Mouse (Mus musculus) liver, embryonic 12.5 days (tissue): ENCODE measurements around the gene Il17ra. TPM values are rescaled to one million over a fixed set of nuclear protein-coding genes. Genes with fewer than 3 reads are reported as not detected.

Experiments used
- ATAC-seq: fragments of 200-750 bp; cut with Nextera tagmentation; 2 replicates; pipeline ENCODE4 v1.8.0; 2017; ENCODE audit warnings: moderate number of reproducible peaks, mild to moderate bottlenecking, moderate library complexity
- H3K27ac ChIP-seq: fragments of 300-500 bp; sonication (generic); 2 replicates; pipeline ENCODE4 v1.5.1; 2016; ENCODE audit warnings: mild to moderate bottlenecking
- H3K27me3 ChIP-seq: fragments of 300-500 bp; sonication (generic); replicated peaks from 2 replicates; pipeline ENCODE4 v1.6.1; 2016; ENCODE audit warnings: mild to moderate bottlenecking, moderate library complexity
- H3K36me3 ChIP-seq: fragments of 300-500 bp; sonication (generic); 2 replicates; pipeline ENCODE4 v1.6.1; 2016; ENCODE audit warnings: mild to moderate bottlenecking, moderate library complexity
- H3K4me1 ChIP-seq: fragments of 300-500 bp; sonication (generic); 2 replicates; pipeline ENCODE4 v1.6.1; 2016
- H3K4me2 ChIP-seq: fragments of 300-500 bp; sonication (generic); 2 replicates; pipeline ENCODE4 v1.6.1; 2016; ENCODE audit warnings: mild to moderate bottlenecking, moderate library complexity
- H3K4me3 ChIP-seq: fragments of 300-500 bp; sonication (generic); 2 replicates; pipeline ENCODE4 v1.5.1; 2016; ENCODE audit warnings: mild to moderate bottlenecking, moderate library complexity
- H3K9ac ChIP-seq: fragments of 300-500 bp; sonication (generic); 2 replicates; pipeline ENCODE4 v1.6.1; 2016; ENCODE audit warnings: mild to moderate bottlenecking, moderate library complexity
- H3K9me3 ChIP-seq: fragments of 300-500 bp; sonication (generic); replicated peaks from 2 replicates; pipeline ENCODE4 v1.6.1; 2016; ENCODE audit warnings: mild to moderate bottlenecking, moderate library complexity
- WGBS: fragments of 180-500 bp; shearing (Covaris S2); methylation state at CpG from one replicate; pipeline ENCODE4 v1.1.7; 2016; ENCODE audit not compliant: insufficient replicate concordance; 5-methylcytosine and 5-hydroxymethylcytosine counted together
- polyA plus RNA-seq: library from polyadenylated mRNA; unstranded; fragments of >200 nt; fragmentation: Nextera tagmentation; extraction: Ambion mirVana; gene quantifications from 2 replicates; pipeline ENCODE4 v1.2.1, GENCODE M21; 2016

Il17ra gene
- polyA plus RNA-seq, 1 experiment from 2014 or later: 14.8 TPM

DNA sequence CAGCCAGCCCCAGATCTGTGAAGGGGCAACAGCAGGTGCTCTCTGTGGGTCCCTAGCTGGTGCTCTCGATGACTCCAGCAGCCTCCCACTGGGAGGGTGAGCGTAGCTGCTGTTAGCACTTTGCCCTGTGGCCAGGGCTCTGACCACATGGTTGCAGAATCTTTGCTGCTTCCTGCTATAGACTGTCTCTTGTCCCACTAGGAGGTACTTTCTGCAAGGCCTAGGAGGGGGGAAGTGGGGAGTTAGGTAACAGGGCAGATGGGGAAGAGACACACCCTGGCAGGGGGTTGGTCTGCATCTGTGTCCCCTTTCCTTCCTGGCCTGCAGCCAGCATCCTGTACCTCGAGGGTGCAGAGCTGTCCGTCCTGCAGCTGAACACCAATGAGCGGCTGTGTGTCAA, 10.4 kb downstream of the Il17ra start:
- Histone ChIP-seq H3K4me2 (no peak overlapping the region), H3K27ac (no peak overlapping the region), H3K36me3 (peaks cover 47% of the 10 kb centered on the region), H3K4me3 (no peak overlapping the region), H3K9ac (no peak overlapping the region), H3K9me3 (no peaks in the 10 kb centered on the region), H3K27me3 (no peaks in the 10 kb centered on the region), H3K4me1 (peaks cover 57% of the 10 kb centered on the region)
- ATAC-seq: peak; percentile 60
- WGBS: 45% methylated on average over 5 of the region's 5 CpGs

DNA sequence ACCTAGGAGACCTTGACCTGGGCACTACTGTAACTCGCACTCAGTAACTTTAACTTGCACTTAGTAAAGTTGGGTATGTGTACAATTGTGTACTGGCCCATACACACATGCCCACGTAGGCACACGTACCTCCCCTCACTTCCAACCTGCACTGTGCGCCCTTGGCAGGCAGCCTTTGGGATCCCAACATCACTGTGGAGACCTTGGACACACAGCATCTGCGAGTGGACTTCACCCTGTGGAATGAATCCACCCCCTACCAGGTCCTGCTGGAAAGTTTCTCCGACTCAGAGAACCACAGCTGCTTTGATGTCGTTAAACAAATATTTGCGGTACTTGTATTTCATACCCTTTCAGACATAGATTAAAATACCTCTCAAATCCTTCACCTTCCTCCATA, 12.2 kb downstream of the Il17ra start:
- Histone ChIP-seq H3K9ac (no peak overlapping the region), H3K9me3 (no peaks in the 10 kb centered on the region), H3K27me3 (no peaks in the 10 kb centered on the region), H3K27ac (no peak overlapping the region), H3K4me2 (no peak overlapping the region), H3K4me1 (peaks cover 43% of the 10 kb centered on the region), H3K4me3 (no peak overlapping the region), H3K36me3 (peaks cover 66% of the 10 kb centered on the region)
- no peak for ATAC-seq
- 69% methylated on average over 8 of the region's 8 CpGs for WGBS

GRCm38 (mm10) chr6:120479302-120479701, 16.3 kb downstream of the Il17ra start:
- Histone ChIP-seq H3K27ac (no peak overlapping the region), H3K36me3 (peaks cover 85% of the 10 kb centered on the region), H3K27me3 (no peaks in the 10 kb centered on the region), H3K4me3 (no peak overlapping the region), H3K9ac (no peak overlapping the region), H3K4me2 (no peak overlapping the region), H3K4me1 (peaks cover 13% of the 10 kb centered on the region), H3K9me3 (no peaks in the 10 kb centered on the region)
- 44% methylated on average over 2 of the region's 2 CpGs for WGBS
- no peak for ATAC-seq

GRCm38 (mm10) chr6:120480361-120480760, 17.3 kb downstream of the Il17ra start:
- no peak overlapping the region for H3K27ac ChIP-seq
- peaks cover 4% of the 10 kb centered on the region; the same call in 1 of the 2 replicates for H3K27me3 ChIP-seq
- H3K4me3 ChIP-seq: no peak overlapping the region
- H3K4me1 ChIP-seq: peaks cover 16% of the 10 kb centered on the region
- no peak for ATAC-seq
- no peaks in the 10 kb centered on the region for H3K9me3 ChIP-seq
- H3K4me2 ChIP-seq: no peak overlapping the region
- H3K36me3 ChIP-seq: peaks cover 75% of the 10 kb centered on the region
- WGBS: 78% methylated on average over 5 of the region's 5 CpGs
- no peak overlapping the region for H3K9ac ChIP-seq

DNA sequence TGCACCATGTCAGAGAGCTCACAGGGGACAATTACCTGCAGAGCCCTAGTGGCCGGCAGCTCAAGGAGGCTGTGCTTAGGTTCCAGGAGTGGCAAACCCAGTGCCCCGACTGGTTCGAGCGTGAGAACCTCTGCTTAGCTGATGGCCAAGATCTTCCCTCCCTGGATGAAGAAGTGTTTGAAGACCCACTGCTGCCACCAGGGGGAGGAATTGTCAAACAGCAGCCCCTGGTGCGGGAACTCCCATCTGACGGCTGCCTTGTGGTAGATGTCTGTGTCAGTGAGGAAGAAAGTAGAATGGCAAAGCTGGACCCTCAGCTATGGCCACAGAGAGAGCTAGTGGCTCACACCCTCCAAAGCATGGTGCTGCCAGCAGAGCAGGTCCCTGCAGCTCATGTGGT, 18.5 kb downstream of the Il17ra start:
- H3K4me2 ChIP-seq: no peak overlapping the region
- H3K27ac ChIP-seq: no peak overlapping the region
- H3K4me1 ChIP-seq: peaks cover 23% of the 10 kb centered on the region
- ATAC-seq: no peak
- H3K36me3 ChIP-seq: peaks cover 65% of the 10 kb centered on the region
- no peak overlapping the region for H3K4me3 ChIP-seq
- no peaks in the 10 kb centered on the region for H3K9me3 ChIP-seq
- 85% methylated on average over 6 of the region's 6 CpGs for WGBS
- peaks cover 12% of the 10 kb centered on the region; the same call in 1 of the 2 replicates for H3K27me3 ChIP-seq
- no peak overlapping the region for H3K9ac ChIP-seq

- no peak overlapping the region for H3K4me3 ChIP-seq
- no peak overlapping the region for H3K9ac ChIP-seq
- 82% methylated on average over 14 of the region's 14 CpGs for WGBS
- no peak overlapping the region for H3K4me2 ChIP-seq
- no peaks in the 10 kb centered on the region for H3K9me3 ChIP-seq
- peaks cover 60% of the 10 kb centered on the region for H3K36me3 ChIP-seq
- peaks cover 12% of the 10 kb centered on the region; the same call in 1 of the 2 replicates for H3K27me3 ChIP-seq
- peaks cover 23% of the 10 kb centered on the region for H3K4me1 ChIP-seq
- no peak for ATAC-seq
- H3K27ac ChIP-seq: no peak overlapping the region
Observed at GRCm38 (mm10) chr6:120482021-120482420, 19.0 kb downstream of the Il17ra start.

DNA sequence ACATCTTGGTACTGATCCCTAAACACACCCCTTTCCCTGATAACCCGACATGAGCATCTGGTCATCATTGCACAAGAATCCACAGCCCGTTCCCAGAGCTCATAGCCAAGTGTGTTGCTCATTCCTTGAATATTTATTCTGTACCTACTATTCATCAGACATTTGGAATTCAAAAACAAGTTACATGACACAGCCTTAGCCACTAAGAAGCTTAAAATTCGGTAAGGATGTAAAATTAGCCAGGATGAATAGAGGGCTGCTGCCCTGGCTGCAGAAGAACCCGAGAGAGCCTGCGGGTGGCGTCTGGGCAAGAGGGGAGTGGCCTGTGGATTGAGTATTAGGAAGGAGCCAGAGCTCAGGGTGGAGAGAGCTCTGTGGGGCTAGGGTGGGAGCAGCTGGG, 19.7 kb downstream of the Il17ra start:
- H3K4me3 ChIP-seq: no peak overlapping the region
- H3K9me3 ChIP-seq: no peaks in the 10 kb centered on the region
- peaks cover 12% of the 10 kb centered on the region; the same call in 1 of the 2 replicates for H3K27me3 ChIP-seq
- H3K4me1 ChIP-seq: peaks cover 23% of the 10 kb centered on the region
- no peak overlapping the region for H3K27ac ChIP-seq
- H3K36me3 ChIP-seq: peaks cover 52% of the 10 kb centered on the region
- no peak overlapping the region for H3K9ac ChIP-seq
- H3K4me2 ChIP-seq: no peak overlapping the region
- WGBS: 48% methylated on average over 6 of the region's 6 CpGs
- ATAC-seq: no peak

DNA sequence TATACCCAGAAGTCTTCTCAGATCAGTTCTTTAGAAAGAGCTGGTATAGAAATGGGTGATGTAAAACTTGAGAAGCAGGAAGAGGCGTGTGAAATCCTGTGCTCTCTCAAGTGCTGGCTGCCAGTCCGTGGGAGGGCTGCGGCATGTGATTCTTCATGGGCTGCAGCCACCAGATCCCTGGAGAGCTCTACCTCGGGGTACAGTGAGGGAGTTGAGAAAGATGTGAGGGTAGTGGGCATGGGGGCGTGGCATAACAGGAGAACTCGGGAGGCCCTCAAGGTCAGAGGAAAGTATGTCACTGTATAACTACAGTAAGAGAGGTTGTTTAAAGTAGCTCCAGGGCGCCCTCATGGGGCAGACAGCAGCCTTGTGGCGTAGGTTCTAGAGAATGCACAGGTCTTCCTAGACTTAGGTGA, 20.2 kb downstream of the Il17ra start:
- WGBS: 41% methylated on average over 8 of the region's 8 CpGs
- Histone ChIP-seq H3K4me3 (no peak overlapping the region), H3K27ac (no peak overlapping the region), H3K27me3 (peaks cover 12% of the 10 kb centered on the region; the same call in 1 of the 2 replicates), H3K9me3 (no peaks in the 10 kb centered on the region), H3K4me1 (peaks cover 18% of the 10 kb centered on the region), H3K4me2 (no peak overlapping the region), H3K36me3 (peaks cover 48% of the 10 kb centered on the region), H3K9ac (no peak overlapping the region)
- ATAC-seq: peak; percentile 54; the same call in 1 of the 2 replicates

- H3K9ac ChIP-seq: no peak overlapping the region
- no peak for ATAC-seq
- H3K9me3 ChIP-seq: no peaks in the 10 kb centered on the region
- no peak overlapping the region for H3K4me3 ChIP-seq
- peaks cover 30% of the 10 kb centered on the region for H3K36me3 ChIP-seq
- peaks cover 21% of the 10 kb centered on the region for H3K27me3 ChIP-seq
- H3K27ac ChIP-seq: no peak overlapping the region
- 51% methylated on average over 3 of the region's 3 CpGs for WGBS
- no peak overlapping the region for H3K4me2 ChIP-seq
- peaks cover 16% of the 10 kb centered on the region for H3K4me1 ChIP-seq
Observed at GRCm38 (mm10) chr6:120485038-120485437, 22.0 kb downstream of the Il17ra start.

GRCm38 (mm10) chr6:120486051-120486510, 23.0 kb downstream of the Il17ra start:
- H3K4me3 ChIP-seq: no peak overlapping the region
- H3K4me2 ChIP-seq: no peak overlapping the region
- H3K9ac ChIP-seq: no peak overlapping the region
- 40% methylated on average over 8 of the region's 8 CpGs for WGBS
- H3K27ac ChIP-seq: no peak overlapping the region
- peaks cover 16% of the 10 kb centered on the region for H3K4me1 ChIP-seq
- no peak for ATAC-seq
- peaks cover 32% of the 10 kb centered on the region for H3K27me3 ChIP-seq
- no peaks in the 10 kb centered on the region for H3K9me3 ChIP-seq
- peaks cover 19% of the 10 kb centered on the region for H3K36me3 ChIP-seq

DNA sequence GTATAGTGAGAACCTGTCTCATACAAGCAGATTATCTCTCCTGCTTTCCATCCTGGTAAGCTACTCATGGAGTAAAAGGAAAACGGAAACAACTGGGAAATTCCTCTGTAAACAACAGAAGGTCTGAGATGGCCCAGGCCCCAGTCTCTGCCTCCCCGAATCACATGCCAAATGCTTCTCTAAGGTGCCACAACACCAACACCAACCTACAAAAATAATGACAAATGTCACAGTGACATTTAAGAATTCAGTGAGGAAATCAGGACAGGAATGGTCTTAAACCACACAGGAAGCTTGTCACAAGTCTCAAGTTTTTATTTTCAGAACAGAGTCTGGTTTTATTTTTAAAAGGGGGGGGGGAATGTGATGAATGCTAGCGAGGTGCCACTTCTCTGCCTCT, 25.6 kb downstream of the Il17ra start:
- no peak overlapping the region for H3K27ac ChIP-seq
- no peak for ATAC-seq
- H3K9ac ChIP-seq: no peak overlapping the region
- H3K4me3 ChIP-seq: no peak overlapping the region
- no peaks in the 10 kb centered on the region for H3K9me3 ChIP-seq
- H3K27me3 ChIP-seq: peaks cover 58% of the 10 kb centered on the region
- no peaks in the 10 kb centered on the region for H3K36me3 ChIP-seq
- H3K4me1 ChIP-seq: peaks cover 36% of the 10 kb centered on the region
- 41% methylated on average over 3 of the region's 3 CpGs for WGBS
- H3K4me2 ChIP-seq: no peak overlapping the region

- WGBS: 45% methylated on average over 2 of the region's 2 CpGs
- Histone ChIP-seq H3K4me3 (no peak overlapping the region), H3K4me2 (no peak overlapping the region), H3K27me3 (peaks cover 66% of the 10 kb centered on the region), H3K9me3 (no peaks in the 10 kb centered on the region), H3K4me1 (peaks cover 38% of the 10 kb centered on the region), H3K36me3 (no peaks in the 10 kb centered on the region), H3K27ac (no peak overlapping the region), H3K9ac (no peak overlapping the region)
- no peak for ATAC-seq
Observed at GRCm38 (mm10) chr6:120489461-120489860, 26.4 kb downstream of the Il17ra start.

DNA sequence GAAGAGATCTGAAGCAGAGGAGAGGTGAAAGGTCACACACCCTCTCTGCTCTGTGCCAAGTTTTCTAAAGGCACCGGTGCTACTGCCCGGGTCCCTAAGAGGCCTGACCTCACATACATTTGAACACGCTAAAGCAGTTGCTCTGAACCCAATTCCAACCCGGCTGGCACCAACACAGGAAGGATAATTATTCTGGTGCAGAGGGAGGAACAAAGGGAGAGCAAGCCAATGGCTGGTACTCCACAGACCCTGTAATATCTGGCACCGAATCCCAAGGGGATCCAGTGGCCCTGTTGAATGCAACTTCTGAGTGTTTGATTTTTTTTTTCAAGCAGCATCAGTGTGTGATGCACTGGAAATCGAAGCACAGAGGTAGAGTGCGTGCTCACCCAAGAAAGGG, 28.0 kb downstream of the Il17ra start:
- WGBS: 71% methylated on average over 7 of the region's 7 CpGs
- Histone ChIP-seq H3K4me3 (no peak overlapping the region), H3K36me3 (no peaks in the 10 kb centered on the region), H3K27me3 (peaks cover 71% of the 10 kb centered on the region), H3K27ac (no peak overlapping the region), H3K4me2 (no peak overlapping the region), H3K9me3 (no peaks in the 10 kb centered on the region), H3K9ac (no peak overlapping the region), H3K4me1 (peaks cover 23% of the 10 kb centered on the region)
- ATAC-seq: no peak
